Mouse (Mus musculus) liver, embryonic 14.5 days (tissue): ENCODE data around the gene Kcnn1. TPM values are rescaled to one million over a fixed set of nuclear protein-coding genes. Genes with fewer than 3 reads are reported as not detected.

Source experiments
- ATAC-seq: fragments of 200-750 bp; cut with Nextera tagmentation; 2 replicates; pipeline ENCODE4 v1.8.0; 2017; ENCODE audit warnings: moderate number of reproducible peaks, mild to moderate bottlenecking, moderate library complexity; ENCODE audit not compliant: insufficient read depth
- DNase-seq, 3 experiments: peaks; one replicate each; pipeline ENCODE4 v3.0.0-alpha.2; 2012 to 2013; ENCODE audit warnings: low read depth in 3 of 3, low spot score in 3 of 3
- H3K27ac ChIP-seq: fragments of 300-500 bp; sonication (generic); 2 replicates; pipeline ENCODE4 v1.5.1; 2014; ENCODE audit warnings: moderate library complexity, mild to moderate bottlenecking, control low read depth, inconsistent platforms
- H3K27me3 ChIP-seq: fragments of 300-500 bp; sonication (generic); 2 replicates; pipeline ENCODE4 v1.6.1; 2014; ENCODE audit warnings: mild to moderate bottlenecking, low read length, moderate library complexity; ENCODE audit not compliant: control insufficient read depth, insufficient read depth
- H3K36me3 ChIP-seq: fragments of 300-500 bp; sonication (generic); replicated peaks from 2 replicates; pipeline ENCODE4 v1.6.1; 2014; ENCODE audit warnings: low read depth; ENCODE audit not compliant: control insufficient read depth, insufficient read depth
- H3K4me1 ChIP-seq, 2 experiments: fragments of 200-500 bp in 1 of 2; fragments of 300-500 bp in 1 of 2; sonication (generic) in 1 of 2; replicated peaks; 2 replicates each; pipeline ENCODE4 v1.6.1; 2012 to 2014; ENCODE audit warnings: antibody characterized with exemption in 1 of 2, inconsistent platforms in 1 of 2, low read length in 1 of 2; ENCODE audit not compliant: control insufficient read depth in 2 of 2, insufficient read depth in 2 of 2
- H3K4me2 ChIP-seq: fragments of 300-500 bp; sonication (generic); 2 replicates; pipeline ENCODE4 v1.6.1; 2014; ENCODE audit warnings: low read depth, mild to moderate bottlenecking, control low read depth, moderate library complexity
- H3K4me3 ChIP-seq, 2 experiments: fragments of 200-500 bp in 1 of 2; fragments of 300-500 bp in 1 of 2; sonication (generic) in 1 of 2; 2 replicates each; pipeline ENCODE4 v1.5.1; 2012 to 2014; ENCODE audit warnings: low read depth in 2 of 2, low read length in 2 of 2, mild to moderate bottlenecking in 2 of 2, control low read depth in 1 of 2, inconsistent platforms in 1 of 2, moderate library complexity in 1 of 2; ENCODE audit not compliant: insufficient read depth in 1 of 2
- H3K9ac ChIP-seq: fragments of 300-500 bp; sonication (generic); replicated peaks from 2 replicates; pipeline ENCODE4 v1.6.1; 2014; ENCODE audit warnings: mild to moderate bottlenecking, control low read depth, moderate library complexity
- H3K9me3 ChIP-seq: fragments of 300-500 bp; sonication (generic); 2 replicates; pipeline ENCODE4 v1.6.1; 2016; ENCODE audit warnings: low read length, mixed read lengths; ENCODE audit not compliant: control insufficient read depth
- CTCF ChIP-seq: IDR thresholded peaks from 2 replicates; pipeline ENCODE4 v1.5.1; 2016; ENCODE audit warnings: antibody characterized with exemption, low read depth, control low read depth
- EP300 ChIP-seq: IDR thresholded peaks from 2 replicates; pipeline ENCODE4 v1.6.1; 2016; ENCODE audit warnings: antibody characterized with exemption, low read depth
- WGBS: fragments of 180-500 bp; shearing (Covaris S2); extraction: QIAGEN DNeasy Blood & Tissue Kit; methylation state at CpG from one replicate; pipeline ENCODE4 v1.1.7; 2014; ENCODE audit not compliant: insufficient replicate concordance; 5-methylcytosine and 5-hydroxymethylcytosine counted together
- polyA plus RNA-seq, 2 experiments: library from polyadenylated mRNA; depleted of rRNA in 1 of 2; stranded (reverse) in 1 of 2; unstranded in 1 of 2; fragments of >200 nt; fragmentation: Nextera tagmentation in 1 of 2; extraction: Ambion mirVana in 1 of 2; gene quantifications; 2 replicates each; pipeline versions ENCODE4 v1.2.1 to v1.2.3; 2012 to 2014

Gene Kcnn1
- polyA plus RNA-seq, 2 experiments, result 0.17 to 0.27 TPM

- H3K4me2 ChIP-seq, result no peak overlapping the region
- H3K9ac ChIP-seq, result no peak overlapping the region
- H3K9me3 ChIP-seq, result no peaks in the 10 kb centered on the region
- H3K27ac ChIP-seq, result no peak overlapping the region
- ATAC-seq, result peak; percentile 12; the same call in 1 of the 2 replicates
- H3K4me1 ChIP-seq, result peaks cover 0 to 3% of the 10 kb centered on the region in 2 experiments; a peak in 1 of 4 replicates
- peaks cover 26% of the 10 kb centered on the region for H3K36me3 ChIP-seq
- DNase-seq, result peak in 1 of 3 experiments; percentile 68
- peaks cover 34% of the 10 kb centered on the region for H3K27me3 ChIP-seq
- TF ChIP-seq EP300 (no peak), CTCF (no peak)
- H3K4me3 ChIP-seq, result no peak overlapping the region
- WGBS, result 10% methylated on average over 21 of the region's 21 CpGs
Measured at GRCm38 (mm10) chr8:70891356-70891755, 28.3 kb upstream of the Kcnn1 start.

GRCm38 (mm10) chr8:70890656-70891055, 27.6 kb upstream of the Kcnn1 start:
- no peaks in the 10 kb centered on the region for H3K9me3 ChIP-seq
- no peak for TF ChIP-seq EP300
- no peak for TF ChIP-seq CTCF
- peaks cover 34% of the 10 kb centered on the region for H3K27me3 ChIP-seq
- no peak overlapping the region for H3K9ac ChIP-seq
- H3K27ac ChIP-seq, result no peak overlapping the region
- no peak overlapping the region for H3K4me3 ChIP-seq
- ATAC-seq, result no peak
- no peak overlapping the region for H3K4me2 ChIP-seq
- peaks cover 20% of the 10 kb centered on the region for H3K36me3 ChIP-seq
- H3K4me1 ChIP-seq, result peaks cover 0 to 3% of the 10 kb centered on the region in 2 experiments; a peak in 1 of 4 replicates
- no peak for DNase-seq
- 78% methylated on average over 5 of the region's 5 CpGs for WGBS

- 0 out of 4 replicates have a peak, but pooled peaks cover 0 to 3% of the 10 kb centered on the region in 2 experiments for H3K4me1 ChIP-seq
- no peak overlapping the region for H3K9ac ChIP-seq
- no peaks in the 10 kb centered on the region for H3K9me3 ChIP-seq
- H3K36me3 ChIP-seq, result no peaks in the 10 kb centered on the region
- DNase-seq, result peak in 1 of 3 experiments; percentile 66
- no peak overlapping the region for H3K4me2 ChIP-seq
- ATAC-seq, result peak; percentile 65; the same call in 1 of the 2 replicates
- H3K27ac ChIP-seq, result no peak overlapping the region
- 4% methylated on average over 18 of the region's 18 CpGs for WGBS
- H3K4me3 ChIP-seq, result no peak overlapping the region
- peaks cover 26% of the 10 kb centered on the region for H3K27me3 ChIP-seq
- TF ChIP-seq CTCF (no peak), EP300 (no peak)
Measured at GRCm38 (mm10) chr8:70887669-70888068, 24.6 kb upstream of the Kcnn1 start.

GRCm38 (mm10) chr8:70885612-70886011, 22.6 kb upstream of the Kcnn1 start:
- H3K4me2 ChIP-seq, result no peak overlapping the region
- H3K27ac ChIP-seq, result no peak overlapping the region
- DNase-seq (no peak), ATAC-seq (no peak)
- WGBS, result 12% methylated on average over 12 of the region's 12 CpGs
- H3K36me3 ChIP-seq, result no peaks in the 10 kb centered on the region
- peaks cover 6% of the 10 kb centered on the region for H3K27me3 ChIP-seq
- no peaks in the 10 kb centered on the region for H3K9me3 ChIP-seq
- H3K9ac ChIP-seq, result no peak overlapping the region
- H3K4me3 ChIP-seq, result no peak overlapping the region
- no peak for TF ChIP-seq CTCF
- TF ChIP-seq EP300, result no peak
- 0 out of 4 replicates have a peak, but pooled peaks cover 0 to 3% of the 10 kb centered on the region in 2 experiments for H3K4me1 ChIP-seq

- whole genome bisulfite sequencing, result 46% methylated on average over 10 of the region's 10 CpGs
- TF ChIP-seq CTCF (no peak), EP300 (no peak)
- Histone ChIP-seq H3K9ac (no peak overlapping the region), H3K27ac (no peak overlapping the region), H3K36me3 (no peaks in the 10 kb centered on the region), H3K27me3 (no peaks in the 10 kb centered on the region; the same call in 1 of the 2 replicates), H3K4me1 (0 out of 4 replicates have a peak, but pooled peaks cover 0 to 3% of the 10 kb centered on the region in 2 experiments), H3K4me2 (no peak overlapping the region), H3K4me3 (no peak overlapping the region), H3K9me3 (no peaks in the 10 kb centered on the region)
- ATAC-seq (no peak), DNase-seq (no peak)
Measured at GRCm38 (mm10) chr8:70884683-70885082, 21.6 kb upstream of the Kcnn1 start.
